Mouse (Mus musculus) CD8-positive naive resting alpha-beta T cell, adult 57 days (primary cell): Measurements from ENCODE around the gene Klhl7. TPM values are rescaled to one million over a fixed set of nuclear protein-coding genes. Genes with fewer than 3 reads are reported as not detected.

Experiments used
- total RNA-seq: library from RNA; stranded (reverse); gene quantifications from one replicate; pipeline ENCODE4 v1.2.4, GENCODE M21; 2023

Gene Klhl7
- 15.7 TPM for total RNA-seq

GRCm38 (mm10) chr5:24100106-24100809 is at the start of gene Klhl7:
Klhl7 (plus strand) TSS chr5:24100605.

DNA sequence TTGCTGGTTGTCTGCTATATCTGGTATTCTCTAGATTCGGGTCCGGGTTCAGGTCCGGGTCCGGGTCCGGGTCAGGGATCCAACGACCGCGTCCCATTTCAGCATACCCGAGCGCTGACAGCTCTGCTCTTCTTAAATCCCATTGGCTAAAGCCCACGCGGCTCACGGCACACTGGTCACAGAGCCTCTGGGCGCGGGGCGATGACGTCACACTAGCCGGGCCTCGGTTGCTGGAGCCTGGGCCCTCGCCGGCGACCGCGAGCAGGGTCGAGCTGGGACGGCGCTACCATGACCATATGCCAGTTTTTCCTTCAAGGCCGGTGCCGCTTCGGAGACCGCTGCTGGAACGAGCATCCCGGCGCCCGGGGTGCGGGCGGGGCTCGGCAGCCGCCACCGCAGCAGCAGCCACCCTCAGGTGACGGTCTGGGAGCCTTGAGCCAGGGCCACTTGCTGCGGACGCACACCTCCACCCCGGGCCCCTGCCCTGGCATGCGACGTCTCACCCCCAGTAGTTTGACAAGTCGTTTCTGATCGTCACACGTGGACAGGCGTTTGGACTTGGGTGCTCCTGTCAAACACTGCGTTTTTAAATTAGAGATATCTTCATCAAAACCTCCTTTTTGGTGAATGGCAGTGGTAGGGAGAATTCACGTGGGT is 64.5 kb downstream of the Klhl7 start, which contains the start of gene Nupl2:
Nupl2 (plus strand) TSS at position 175 of the 657 bp plus-strand sequence.

Other genes with a start within 250 kb of the Klhl7 start
- 18.7 TPM for gene Fam126a, start 69.9 kb upstream of the Klhl7 start, total RNA-seq
- gene Nupl2, start 64.4 kb downstream of the Klhl7 start, total RNA-seq, result 10.3 TPM